Mouse (Mus musculus) small intestine, adult 2 months (tissue): ENCODE results near the gene Cldn1.

Source experiments
- CTCF ChIP-seq: fragments of 200-500 bp; IDR thresholded peaks from 2 replicates; pipeline ENCODE4 v1.5.1; 2012; ENCODE audit warnings: low read depth, mild to moderate bottlenecking, control low read depth, inconsistent platforms, low read length, moderate library complexity, mixed read lengths; ENCODE audit not compliant: insufficient replicate concordance, insufficient read length; ENCODE audit errors: extremely low read depth
- POLR2A ChIP-seq: fragments of 200-500 bp; IDR thresholded peaks from 2 replicates; pipeline ENCODE4 v1.6.1; 2012; ENCODE audit warnings: low read depth, mild to moderate bottlenecking, control low read depth, inconsistent platforms, low read length, moderate library complexity

DNA sequence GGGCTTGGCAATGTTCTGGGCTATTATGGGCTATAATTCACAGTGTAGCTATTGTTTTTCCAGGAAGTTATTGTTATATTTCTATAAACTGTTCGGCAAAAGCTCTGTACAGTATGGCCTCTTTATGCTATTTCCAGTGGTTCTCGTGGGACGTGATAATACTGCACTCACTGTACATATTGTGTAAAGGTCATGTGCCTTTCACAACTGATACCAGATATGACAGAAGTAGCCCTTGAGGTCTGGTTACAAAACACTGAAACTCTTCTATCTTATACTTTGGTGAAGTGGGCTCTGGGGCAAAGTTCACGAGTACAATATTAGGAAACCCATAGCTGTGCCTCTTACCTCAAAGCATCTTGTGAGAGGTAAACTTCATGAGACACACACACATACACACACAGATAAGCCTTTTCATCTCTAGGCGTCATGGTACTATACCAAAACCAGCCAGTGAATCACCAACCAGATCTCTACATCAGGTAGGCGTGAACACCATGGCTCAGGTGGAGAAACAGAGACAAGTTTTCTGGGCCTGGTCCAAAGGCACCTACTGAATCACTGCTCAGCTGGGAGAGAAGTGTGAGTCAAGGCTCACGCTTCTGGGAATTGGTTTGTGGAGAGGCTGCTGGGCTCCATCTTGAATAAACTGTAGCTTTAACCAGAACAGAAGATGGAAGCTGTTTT is 2.5 kb downstream of the Cldn1 start:
- no peak for TF ChIP-seq CTCF
- no peak for TF ChIP-seq POLR2A
